Mouse (Mus musculus): ENCODE data around the gene Adamts17. TPM values are rescaled to one million over a fixed set of nuclear protein-coding genes. Genes with fewer than 3 reads are reported as not detected.

Adamts17 gene
- polyA plus RNA-seq, 1 experiment = 2.3 TPM

GRCm38 (mm10) chr7:66938988-66939783 lies 99.7 kb downstream of the Adamts17 start:
- H3K4me3 ChIP-seq (replicated peaks; ENCODE audit: control insufficient read depth, low read depth, low read length) = no peak overlapping the region
- 82% methylated on average over 13 of the region's 13 CpGs for WGBS
- no peak overlapping the region for H3K27ac ChIP-seq (ENCODE audit: control insufficient read depth, insufficient read depth, low read depth, low read length, poor library complexity)
- TF ChIP-seq CTCF (IDR thresholded peaks at IDR 0.05; ENCODE audit: control insufficient read depth, insufficient read depth, low read length) (no peak), POLR2A (IDR thresholded peaks at IDR 0.05; ENCODE audit: borderline replicate concordance, control insufficient read depth, low read depth, low read length) (no peak)
- no peaks in the 10 kb centered on the region for H3K4me1 ChIP-seq (ENCODE audit: control insufficient read depth, insufficient read depth, low read length)

GRCm38 (mm10) chr7:66940761-66941160 lies 101.2 kb downstream of the Adamts17 start:
- TF ChIP-seq CTCF (IDR thresholded peaks at IDR 0.05; ENCODE audit: control insufficient read depth, insufficient read depth, low read length) (no peak), POLR2A (IDR thresholded peaks at IDR 0.05; ENCODE audit: borderline replicate concordance, control insufficient read depth, low read depth, low read length) (no peak)
- WGBS = 72% methylated on average over 4 of the region's 4 CpGs
- no peak overlapping the region for H3K4me3 ChIP-seq (replicated peaks; ENCODE audit: control insufficient read depth, low read depth, low read length)
- H3K27ac ChIP-seq (ENCODE audit: control insufficient read depth, insufficient read depth, low read depth, low read length, poor library complexity) = no peak overlapping the region
- no peaks in the 10 kb centered on the region for H3K4me1 ChIP-seq (ENCODE audit: control insufficient read depth, insufficient read depth, low read length)

- WGBS = 85% methylated on average over 3 of the region's 3 CpGs
- no peak overlapping the region for H3K27ac ChIP-seq (ENCODE audit: control insufficient read depth, insufficient read depth, low read depth, low read length, poor library complexity)
- no peaks in the 10 kb centered on the region for H3K4me1 ChIP-seq (ENCODE audit: control insufficient read depth, insufficient read depth, low read length)
- H3K4me3 ChIP-seq (replicated peaks; ENCODE audit: control insufficient read depth, low read depth, low read length) = no peak overlapping the region
- no peak for TF ChIP-seq CTCF (IDR thresholded peaks at IDR 0.05; ENCODE audit: control insufficient read depth, insufficient read depth, low read length)
- no peak for TF ChIP-seq POLR2A (IDR thresholded peaks at IDR 0.05; ENCODE audit: borderline replicate concordance, control insufficient read depth, low read depth, low read length)
Measured at GRCm38 (mm10) chr7:66949006-66949405, 109.5 kb downstream of the Adamts17 start.

- TF ChIP-seq POLR2A (IDR thresholded peaks at IDR 0.05; ENCODE audit: borderline replicate concordance, control insufficient read depth, low read depth, low read length) (no peak), CTCF (IDR thresholded peaks at IDR 0.05; ENCODE audit: control insufficient read depth, insufficient read depth, low read length) (no peak)
- WGBS = 70% methylated on average over 3 of the region's 3 CpGs
- H3K4me1 ChIP-seq (ENCODE audit: control insufficient read depth, insufficient read depth, low read length) = no peaks in the 10 kb centered on the region
- H3K27ac ChIP-seq (ENCODE audit: control insufficient read depth, insufficient read depth, low read depth, low read length, poor library complexity) = no peak overlapping the region
- no peak overlapping the region for H3K4me3 ChIP-seq (replicated peaks; ENCODE audit: control insufficient read depth, low read depth, low read length)
Measured at GRCm38 (mm10) chr7:66952921-66953320, 113.4 kb downstream of the Adamts17 start.

- no peak for TF ChIP-seq CTCF (IDR thresholded peaks at IDR 0.05; ENCODE audit: control insufficient read depth, insufficient read depth, low read length)
- TF ChIP-seq POLR2A (IDR thresholded peaks at IDR 0.05; ENCODE audit: borderline replicate concordance, control insufficient read depth, low read depth, low read length) = no peak
- 77% methylated on average over 8 of the region's 8 CpGs for WGBS
- H3K4me1 ChIP-seq (ENCODE audit: control insufficient read depth, insufficient read depth, low read length) = no peaks in the 10 kb centered on the region
Measured at GRCm38 (mm10) chr7:66954073-66954472, 114.5 kb downstream of the Adamts17 start.

GRCm38 (mm10) chr7:66954723-66955122 lies 115.2 kb downstream of the Adamts17 start:
- WGBS = 80% methylated on average over 5 of the region's 5 CpGs
- Histone ChIP-seq H3K4me1 (ENCODE audit: control insufficient read depth, insufficient read depth, low read length) (no peaks in the 10 kb centered on the region), H3K4me3 (replicated peaks; ENCODE audit: control insufficient read depth, low read depth, low read length) (no peak overlapping the region), H3K27ac (ENCODE audit: control insufficient read depth, insufficient read depth, low read depth, low read length, poor library complexity) (no peak overlapping the region)
- TF ChIP-seq CTCF (IDR thresholded peaks at IDR 0.05; ENCODE audit: control insufficient read depth, insufficient read depth, low read length) = no peak
- no peak for TF ChIP-seq POLR2A (IDR thresholded peaks at IDR 0.05; ENCODE audit: borderline replicate concordance, control insufficient read depth, low read depth, low read length)

More at GRCm38 (mm10) chr7:66954073-66954472, 114.5 kb downstream of the Adamts17 start:
- Histone ChIP-seq H3K27ac (ENCODE audit: control insufficient read depth, insufficient read depth, low read depth, low read length, poor library complexity) (no peak overlapping the region), H3K4me3 (replicated peaks; ENCODE audit: control insufficient read depth, low read depth, low read length) (no peak overlapping the region)

GRCm38 (mm10) chr7:66955455-66955919 lies 116.0 kb downstream of the Adamts17 start:
- Histone ChIP-seq H3K27ac (ENCODE audit: control insufficient read depth, insufficient read depth, low read depth, low read length, poor library complexity) (no peak overlapping the region), H3K4me3 (replicated peaks; ENCODE audit: control insufficient read depth, low read depth, low read length) (no peak overlapping the region), H3K4me1 (ENCODE audit: control insufficient read depth, insufficient read depth, low read length) (no peaks in the 10 kb centered on the region)
- WGBS = 70% methylated on average over 8 of the region's 8 CpGs
- no peak for TF ChIP-seq CTCF (IDR thresholded peaks at IDR 0.05; ENCODE audit: control insufficient read depth, insufficient read depth, low read length)
- TF ChIP-seq POLR2A (IDR thresholded peaks at IDR 0.05; ENCODE audit: borderline replicate concordance, control insufficient read depth, low read depth, low read length) = no peak

- Histone ChIP-seq H3K27ac (ENCODE audit: control insufficient read depth, insufficient read depth, low read depth, low read length, poor library complexity) (no peak overlapping the region), H3K4me1 (ENCODE audit: control insufficient read depth, insufficient read depth, low read length) (no peaks in the 10 kb centered on the region), H3K4me3 (replicated peaks; ENCODE audit: control insufficient read depth, low read depth, low read length) (no peak overlapping the region)
- TF ChIP-seq POLR2A (IDR thresholded peaks at IDR 0.05; ENCODE audit: borderline replicate concordance, control insufficient read depth, low read depth, low read length) (no peak), CTCF (IDR thresholded peaks at IDR 0.05; ENCODE audit: control insufficient read depth, insufficient read depth, low read length) (no peak)
- WGBS = 44% methylated on average over 2 of the region's 2 CpGs
Measured at GRCm38 (mm10) chr7:66955978-66956377, 116.4 kb downstream of the Adamts17 start.

All from bone marrow, adult 2 months (tissue).